Mouse (Mus musculus) naive thymus-derived CD4-positive, alpha-beta T cell, adult 2 months (primary cell): ENCODE measurements around the gene Ube2h.

Experiments used
- DNase-seq: peaks from one replicate; pipeline ENCODE4 v3.0.0-alpha.2; 2011; ENCODE audit warnings: low read depth

Ube2h gene

DNA sequence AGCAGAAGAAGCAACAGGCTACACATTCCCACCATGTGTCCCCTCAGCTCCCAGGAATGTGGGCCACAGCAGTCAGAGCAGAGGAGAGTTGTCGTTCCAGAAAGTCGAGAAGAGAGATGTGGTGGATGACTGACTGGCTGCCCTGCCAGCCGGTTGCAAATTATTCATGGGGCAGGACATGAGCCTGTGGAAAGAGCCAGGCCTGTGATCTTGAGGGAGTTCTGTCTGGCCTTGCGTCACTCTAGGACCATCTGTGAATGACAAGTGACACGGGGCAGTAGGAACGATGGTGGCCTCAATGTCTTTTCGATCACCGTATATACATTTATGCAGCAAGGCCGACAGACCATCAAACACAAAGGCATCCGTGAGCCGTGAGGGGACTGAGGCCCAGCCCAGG is 108.7 kb downstream of the Ube2h start:
- no peak for DNase-seq

DNA sequence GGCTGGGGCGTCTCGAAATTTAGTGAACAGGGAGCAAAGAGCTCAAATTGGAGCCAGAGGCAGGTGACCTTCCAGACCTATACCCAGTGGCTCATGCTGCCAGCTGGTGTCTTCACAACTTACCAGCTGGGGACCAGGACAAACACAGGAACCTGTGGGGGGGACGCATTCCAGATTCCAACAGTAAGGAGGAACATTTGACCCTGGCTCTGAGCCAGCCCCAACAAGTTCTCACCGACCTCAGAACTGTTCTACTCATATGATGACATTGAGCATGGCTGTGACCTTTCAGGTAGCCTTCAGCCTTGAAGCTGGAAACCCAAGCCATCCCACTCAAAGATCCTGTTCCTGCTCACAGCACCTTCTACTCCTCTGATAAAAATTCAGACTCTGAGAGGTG is 120.7 kb downstream of the Ube2h start:
- no peak for DNase-seq

DNA sequence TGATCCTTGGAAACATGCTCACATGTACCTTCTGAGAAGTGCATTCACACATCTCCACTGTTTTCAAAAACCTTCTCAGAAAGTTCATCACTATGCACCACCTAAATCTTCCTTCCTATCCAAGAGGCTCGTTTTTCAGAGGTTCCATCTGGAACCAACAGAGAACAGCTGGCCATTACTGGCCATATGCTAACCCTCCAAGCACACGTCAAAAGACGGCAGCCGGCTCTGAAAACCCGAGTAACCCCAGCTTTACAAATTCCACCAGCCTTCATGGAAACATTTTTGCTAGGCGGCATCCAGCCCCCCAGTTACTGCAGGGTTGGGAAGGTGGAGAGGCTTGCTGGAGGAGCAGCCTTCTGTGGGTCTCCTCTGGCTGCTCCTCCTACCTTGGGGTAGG is 122.3 kb downstream of the Ube2h start:
- DNase-seq, result no peak

DNA sequence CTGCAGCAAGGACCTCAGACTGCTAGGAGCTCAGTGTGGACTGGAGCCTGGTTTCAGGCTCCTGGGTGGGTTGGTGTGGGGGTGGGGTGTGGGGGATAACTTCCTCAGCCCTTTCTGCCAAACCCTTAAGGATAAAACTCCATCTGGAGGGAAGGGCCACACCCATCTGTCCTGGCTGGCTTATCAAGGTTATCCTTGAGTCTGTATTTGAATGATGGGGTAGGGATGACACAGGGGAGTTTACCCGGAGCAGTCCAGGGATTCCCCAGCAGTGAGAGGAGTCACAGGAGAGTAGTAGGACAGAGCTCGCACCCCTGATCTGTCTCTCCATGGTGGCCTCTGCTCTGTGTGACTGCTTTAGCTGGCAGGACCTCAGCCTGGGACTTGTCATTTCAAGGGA is 124.0 kb downstream of the Ube2h start:
- no peak for DNase-seq

DNA sequence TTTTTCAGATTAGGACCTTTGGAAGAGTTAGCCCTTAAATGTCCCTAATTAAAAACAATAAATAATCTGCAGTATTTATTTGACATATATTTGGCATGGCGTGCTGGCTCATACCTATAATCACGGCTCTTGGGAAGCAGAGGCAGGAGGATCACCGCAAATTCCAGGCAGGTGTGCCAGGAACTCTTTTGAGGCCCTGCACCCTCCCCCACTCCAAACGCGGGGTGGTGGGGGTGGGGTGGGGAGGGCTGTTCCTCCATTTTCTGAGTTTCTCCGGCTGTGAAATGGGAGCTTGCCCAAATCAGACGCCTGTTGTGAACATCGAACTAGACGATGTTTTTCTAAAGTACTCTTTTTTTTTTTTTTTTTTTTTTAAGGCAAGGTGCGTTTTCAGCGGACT is 125.3 kb downstream of the Ube2h start:
- DNase-seq, result no peak

DNA sequence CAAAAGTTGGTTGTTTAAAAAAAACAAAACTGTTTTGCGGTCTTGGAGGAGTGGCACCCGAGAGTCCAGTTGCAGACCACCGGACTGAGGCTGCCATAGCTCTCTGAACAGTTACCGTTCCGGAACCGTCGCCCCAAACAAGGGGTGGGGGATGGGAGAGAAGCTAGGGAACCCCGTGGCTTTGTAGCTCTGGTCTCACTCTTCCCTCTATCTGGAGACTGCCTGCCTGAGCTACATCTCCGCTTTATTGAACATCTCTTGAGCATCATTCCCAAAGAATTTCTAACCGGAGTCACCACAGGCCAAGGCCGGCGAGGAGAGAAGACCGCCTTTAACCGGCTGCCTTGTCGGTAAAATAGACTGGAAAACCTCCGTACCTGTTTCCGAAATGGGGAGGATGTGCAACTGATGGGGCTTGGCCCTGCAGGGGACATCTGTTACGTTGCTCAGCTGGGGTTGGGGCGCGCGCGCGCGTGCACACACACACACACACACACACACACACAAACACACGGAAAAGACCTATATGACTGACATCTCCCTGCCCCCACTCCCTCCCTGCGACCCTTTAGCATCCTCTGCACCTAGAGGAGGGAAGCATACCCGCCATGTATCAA is 126.2 kb downstream of the Ube2h start:
- DNase-seq, result peak; percentile 35

DNA sequence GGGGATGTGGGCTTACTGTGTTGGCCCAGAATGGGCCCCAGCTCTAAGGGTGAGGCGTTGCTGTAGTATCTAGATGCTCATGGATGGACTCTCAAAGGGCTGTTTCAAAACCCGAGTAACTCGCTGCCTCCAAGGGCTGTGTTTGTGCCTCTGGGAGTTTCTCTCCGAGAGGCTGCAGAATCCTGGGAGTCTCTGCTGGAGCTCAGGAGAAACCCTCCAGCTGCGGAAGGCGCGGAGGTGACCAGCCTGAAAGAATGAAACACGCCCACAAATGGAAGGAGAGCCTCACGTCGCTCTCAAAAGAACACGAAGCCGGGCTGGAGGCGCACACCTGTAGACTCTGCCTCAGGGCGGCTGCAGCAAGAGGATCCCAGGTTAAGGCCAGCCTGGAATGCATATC is 127.0 kb downstream of the Ube2h start:
- DNase-seq, result peak; percentile 42

DNA sequence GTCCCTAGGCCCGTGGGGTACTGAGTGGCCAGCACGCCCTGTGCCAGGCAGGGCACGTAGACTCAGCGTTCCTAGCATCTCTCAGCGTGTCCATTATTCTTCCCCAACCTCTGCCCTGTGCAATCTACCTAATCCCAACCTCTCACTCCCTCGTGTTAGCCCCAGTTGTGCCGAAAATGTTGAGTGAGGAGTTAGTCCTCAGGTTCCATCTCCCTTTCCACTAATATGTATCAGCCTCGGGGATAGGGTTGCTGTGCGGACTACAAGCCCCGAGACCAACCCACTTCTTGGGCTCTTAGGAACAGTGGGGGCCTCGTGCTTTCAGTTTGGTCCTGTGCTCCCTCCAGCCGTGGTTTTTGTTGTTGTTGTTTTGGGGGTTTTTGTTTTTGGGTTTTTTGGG is 127.8 kb downstream of the Ube2h start:
- peak; percentile 37 for DNase-seq

DNA sequence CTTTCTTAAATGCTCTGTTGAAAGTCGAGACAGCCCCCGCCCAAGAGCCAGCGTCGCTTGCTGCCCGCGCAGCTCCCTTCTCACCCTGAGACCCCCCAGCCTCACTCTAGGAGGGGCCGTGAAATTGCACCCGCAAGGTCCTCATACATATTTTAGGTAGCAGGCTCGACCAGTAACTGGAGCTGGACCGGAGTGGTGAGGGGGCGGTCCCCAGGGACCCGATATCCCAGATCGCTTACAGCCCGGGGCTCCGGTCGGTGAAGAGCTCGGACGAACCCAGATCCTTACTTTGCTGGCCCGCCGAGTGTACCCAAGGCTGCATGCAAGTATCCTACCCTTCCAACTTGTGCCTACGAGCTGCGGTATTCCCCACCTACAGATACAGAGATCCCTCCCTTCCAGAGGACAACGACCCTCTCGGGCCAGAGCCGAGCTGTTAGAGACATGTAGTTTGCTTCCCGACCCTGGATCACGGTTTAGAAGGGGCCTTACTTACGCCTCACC is 128.4 kb downstream of the Ube2h start:
- DNase-seq, result peak; percentile 43

DNA sequence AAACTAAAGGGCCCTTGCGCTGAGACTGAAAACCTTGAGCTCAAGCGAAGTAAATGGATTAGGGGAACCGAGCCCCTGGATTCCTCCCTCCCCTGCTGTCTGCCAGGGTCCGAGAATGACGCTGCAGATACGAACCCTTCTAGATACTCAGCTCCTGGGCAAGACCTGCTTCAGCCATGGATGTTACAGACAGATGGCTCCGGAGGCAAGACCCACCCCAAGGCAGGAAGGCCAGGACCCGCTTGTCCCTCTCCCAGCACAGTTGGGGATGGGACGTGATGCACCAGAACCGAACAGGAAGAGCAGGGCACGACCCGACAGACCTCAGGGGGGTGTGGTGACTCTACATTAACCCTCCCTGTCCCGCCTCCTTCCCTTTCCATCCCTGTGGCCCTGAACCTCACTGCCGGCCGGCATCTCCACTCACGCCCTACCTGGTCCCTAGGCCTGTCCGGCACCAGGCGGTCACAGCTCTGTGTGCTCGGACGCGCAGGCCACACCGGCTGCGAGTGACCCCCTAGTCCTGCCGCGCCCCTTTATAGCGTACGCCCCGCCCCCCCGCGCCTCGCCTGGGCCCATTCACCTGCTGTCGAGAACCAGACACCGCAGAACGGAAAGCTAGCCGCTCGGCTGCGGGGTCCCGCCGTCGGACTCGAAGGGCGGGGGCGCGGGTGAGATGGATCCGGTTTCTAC is 129.0 kb downstream of the Ube2h start:
- DNase-seq, result no peak

DNA sequence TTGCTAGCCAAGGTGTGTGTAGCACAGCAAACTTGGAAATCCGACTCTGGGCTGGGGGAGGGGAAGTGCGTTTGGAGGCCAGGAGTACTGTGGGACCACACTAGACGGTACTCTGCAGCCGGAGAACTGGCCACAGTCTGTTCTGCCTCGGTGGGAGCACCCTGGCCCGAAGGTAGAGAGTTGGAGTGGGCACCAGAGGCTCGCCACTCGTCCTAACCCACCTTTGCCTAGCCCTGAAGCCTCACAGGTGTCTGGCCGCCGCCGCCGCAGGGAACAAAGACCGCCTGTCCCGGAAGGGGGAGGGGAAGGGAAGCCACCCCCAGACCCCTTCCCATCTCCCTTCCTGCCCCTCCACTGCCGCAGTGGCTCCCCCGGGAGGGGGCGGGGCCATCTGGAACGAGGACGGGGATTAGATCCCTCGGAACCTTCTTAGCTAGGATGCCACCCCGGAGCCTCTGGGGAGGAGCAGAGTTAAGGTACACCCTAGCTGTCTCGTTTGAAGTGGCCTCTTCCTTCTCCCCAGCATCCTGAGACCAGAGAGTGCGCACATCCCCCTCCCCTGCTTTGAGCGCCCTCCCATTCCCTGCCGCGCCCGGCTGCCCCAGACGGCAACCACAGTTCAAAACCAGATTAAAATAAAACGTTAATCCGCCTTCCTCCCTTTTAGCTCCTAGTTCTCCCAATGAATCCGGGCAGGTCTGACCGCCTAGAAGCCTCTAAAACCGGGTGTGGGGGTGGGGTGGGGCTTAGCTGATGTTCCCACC is 129.7 kb downstream of the Ube2h start:
- DNase-seq, result peak; percentile 40

DNA sequence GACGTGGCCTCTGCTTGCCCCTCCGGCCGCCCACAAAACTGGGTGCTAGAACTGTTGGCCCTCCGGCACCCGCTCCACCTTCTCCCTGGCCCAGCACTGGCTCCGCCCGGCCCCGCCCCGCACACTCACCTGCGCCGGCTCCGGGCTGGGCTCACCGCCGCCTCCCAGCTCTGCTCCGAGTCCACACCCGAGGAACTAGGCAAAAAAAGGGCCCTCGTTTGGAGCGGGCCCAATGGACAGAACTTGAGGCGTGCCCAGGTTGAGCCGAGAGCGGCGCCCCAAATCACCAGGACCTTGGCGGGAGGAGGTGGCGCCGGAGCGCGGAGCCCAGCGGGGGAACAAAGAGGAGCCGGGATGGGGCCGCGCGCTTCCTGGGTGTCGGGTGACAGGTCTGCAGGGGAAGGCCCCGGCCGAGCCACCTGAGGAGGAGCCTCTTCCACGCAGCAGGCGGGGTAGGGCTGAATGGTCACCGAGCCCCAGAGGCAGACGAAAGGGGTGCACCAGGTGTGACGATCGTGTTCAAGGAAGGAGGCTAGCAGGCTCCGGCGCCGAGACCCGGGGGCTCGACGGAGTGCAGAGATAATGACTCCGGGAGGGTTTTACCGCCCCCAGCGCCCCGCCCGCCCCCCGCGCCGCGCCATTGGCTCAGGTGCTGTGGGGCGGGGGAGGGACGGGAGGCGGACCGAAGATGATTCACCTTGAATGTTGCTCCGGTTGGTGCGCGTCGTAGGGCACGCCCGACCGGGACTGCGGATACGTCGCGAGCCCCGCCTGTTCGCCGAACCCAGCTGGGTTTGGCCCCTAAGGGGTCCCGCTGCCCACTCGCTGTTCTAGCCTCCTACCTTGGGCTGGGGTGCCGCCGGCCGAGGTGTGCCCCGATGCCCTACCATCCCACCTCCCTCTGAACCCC is 130.5 kb downstream of the Ube2h start:
- peak; percentile 72 for DNase-seq

DNA sequence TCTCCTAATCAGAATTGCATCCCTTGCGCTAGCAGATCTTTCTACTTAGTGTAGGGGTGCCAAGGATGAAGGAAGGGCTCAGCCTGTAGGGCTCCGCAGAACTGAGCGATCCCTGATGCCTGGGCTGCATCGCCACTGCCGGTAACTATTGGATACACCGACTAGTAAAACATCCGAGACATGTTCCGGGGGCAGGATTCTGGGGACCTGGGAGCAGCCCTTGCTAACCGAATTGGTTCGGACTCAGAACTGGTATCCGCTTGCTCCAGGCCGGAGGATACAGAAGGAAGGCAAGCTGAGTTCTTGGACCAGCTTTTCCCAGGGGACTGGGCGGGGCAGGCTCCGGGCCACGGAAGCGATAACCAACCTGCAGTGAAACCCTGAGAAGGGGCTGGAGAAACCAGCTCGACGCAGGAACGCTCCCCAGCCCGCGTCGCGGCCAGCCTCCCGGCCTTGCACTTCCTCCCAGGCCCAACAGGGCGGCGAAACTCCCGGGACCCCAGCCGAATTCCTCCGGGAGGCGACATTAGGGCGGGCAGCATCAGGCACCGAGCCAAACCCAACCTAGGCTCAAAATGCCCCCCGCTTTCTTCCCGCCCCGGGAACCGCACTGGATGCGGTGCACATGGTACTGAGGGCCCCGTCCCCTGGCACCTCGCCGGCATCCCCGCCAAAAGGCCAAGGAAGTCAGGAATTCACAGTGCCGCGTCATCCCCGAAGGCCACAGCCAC is 131.4 kb downstream of the Ube2h start:
- peak; percentile 34 for DNase-seq

DNA sequence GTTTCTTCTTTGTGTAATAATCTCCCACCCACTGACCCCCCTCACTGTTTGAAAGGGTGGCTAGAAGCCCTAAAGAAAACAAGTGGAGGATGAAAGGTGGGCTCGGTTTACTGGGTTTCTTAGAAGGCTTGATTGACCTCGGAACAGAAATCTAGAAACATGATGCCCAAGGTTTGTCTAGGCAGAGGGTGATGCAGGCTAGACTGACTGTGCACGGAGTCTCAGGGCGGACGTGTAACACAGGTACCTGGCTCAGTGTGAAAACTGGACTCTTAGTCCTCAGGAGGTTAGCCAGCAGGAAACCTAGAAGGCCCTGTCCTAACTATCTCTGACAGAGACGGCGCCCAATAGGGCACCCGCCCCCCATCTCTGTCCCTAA is 131.9 kb downstream of the Ube2h start:
- DNase-seq, result peak; percentile 32

DNA sequence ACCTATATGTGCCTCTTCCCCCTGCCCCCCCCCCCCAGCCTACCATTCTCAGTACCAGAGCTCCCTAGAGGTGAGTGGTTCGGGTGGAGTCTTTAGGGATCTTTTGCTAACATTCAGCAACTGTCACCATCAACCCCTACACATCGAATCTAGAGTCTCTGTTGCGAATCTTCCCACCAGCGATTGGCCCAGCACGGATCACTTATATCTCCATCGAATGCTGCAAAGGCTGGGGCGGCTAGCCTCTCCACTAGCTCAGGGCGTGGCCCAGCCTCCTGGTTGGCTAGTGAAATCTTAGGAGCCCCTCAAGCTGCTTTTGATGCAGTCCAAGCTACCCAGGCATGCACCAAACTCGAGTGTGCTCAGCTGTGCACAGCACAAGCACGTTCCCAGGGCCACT is 132.4 kb downstream of the Ube2h start:
- DNase-seq, result peak; percentile 10

DNA sequence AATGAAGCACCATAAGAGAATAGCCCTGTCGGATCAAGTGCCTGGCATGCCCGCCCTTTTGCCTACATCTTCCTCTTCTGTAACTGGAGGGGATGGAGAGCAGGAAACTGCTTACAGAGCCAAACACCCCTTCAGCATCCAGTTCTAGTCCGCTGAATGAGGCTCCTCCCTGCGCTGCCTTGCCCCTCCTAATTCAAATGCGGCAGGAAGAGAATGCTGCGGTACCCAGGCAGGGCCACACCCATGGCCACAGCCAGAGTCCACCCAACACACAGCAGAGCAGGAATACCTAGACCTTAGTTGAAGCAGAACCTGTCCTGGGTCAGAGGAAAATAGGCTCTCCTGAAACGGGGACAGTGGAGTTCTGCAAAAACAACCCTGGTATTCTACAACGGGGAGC is 133.1 kb downstream of the Ube2h start:
- peak; percentile 13 for DNase-seq

DNA sequence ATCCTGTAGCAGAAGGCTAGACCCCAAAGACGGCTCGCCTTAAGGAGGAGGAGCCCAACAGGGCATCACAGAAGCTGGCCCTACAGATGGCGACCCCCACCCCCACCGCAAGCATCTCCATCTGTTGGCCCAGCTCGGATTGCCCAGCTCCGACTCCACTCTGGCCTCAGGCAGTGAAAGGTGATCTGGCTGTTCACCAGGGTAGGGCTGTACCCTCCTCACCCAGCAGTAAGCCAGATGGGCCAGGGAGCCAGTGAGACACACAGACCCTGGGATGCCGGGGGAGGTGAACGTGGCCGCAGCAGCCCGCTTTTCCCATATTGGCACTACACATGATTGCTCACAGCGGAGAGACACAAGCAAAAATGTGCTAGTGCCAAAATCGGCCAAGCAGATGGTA is 135.2 kb downstream of the Ube2h start:
- no peak for DNase-seq

DNA sequence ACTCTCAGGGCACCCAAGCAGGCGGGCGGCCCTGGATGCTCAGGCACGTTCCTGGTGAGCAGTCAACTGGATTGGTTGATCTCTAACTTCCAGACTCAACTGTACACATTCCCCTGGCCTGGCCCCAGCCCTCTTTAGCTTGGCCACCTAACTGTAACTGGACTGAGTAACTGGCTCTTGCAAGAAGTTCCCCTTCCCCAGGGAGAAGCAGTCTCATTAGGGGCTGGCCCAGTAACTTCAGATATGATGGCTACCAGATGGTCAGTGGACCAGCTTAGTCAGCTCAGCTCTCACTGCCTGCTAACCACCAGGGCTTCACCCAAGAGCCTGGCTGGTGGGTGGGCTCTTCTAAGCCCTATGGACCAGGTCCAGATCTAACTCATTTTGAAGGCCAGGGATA is 136.1 kb downstream of the Ube2h start:
- no peak for DNase-seq

DNA sequence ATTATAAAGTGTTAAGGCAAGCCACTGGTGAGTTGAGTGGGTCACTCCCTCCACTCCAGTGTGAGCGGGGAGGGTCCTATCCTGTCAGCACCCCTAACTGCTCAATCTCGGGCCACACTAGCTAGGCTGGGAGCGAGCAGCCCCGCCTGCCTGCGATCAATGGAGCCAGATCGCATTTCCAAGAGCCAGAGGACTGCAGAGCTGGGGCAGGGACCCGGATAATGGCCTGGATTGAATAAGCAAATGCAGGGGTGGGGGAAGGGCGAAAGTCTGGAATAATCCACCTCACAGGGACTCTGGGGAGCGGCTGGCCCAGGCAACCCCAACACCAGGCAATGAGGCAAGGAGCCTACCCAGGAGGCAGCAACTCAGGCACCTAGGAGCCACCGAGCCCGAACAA is 137.1 kb downstream of the Ube2h start:
- DNase-seq, result no peak

DNA sequence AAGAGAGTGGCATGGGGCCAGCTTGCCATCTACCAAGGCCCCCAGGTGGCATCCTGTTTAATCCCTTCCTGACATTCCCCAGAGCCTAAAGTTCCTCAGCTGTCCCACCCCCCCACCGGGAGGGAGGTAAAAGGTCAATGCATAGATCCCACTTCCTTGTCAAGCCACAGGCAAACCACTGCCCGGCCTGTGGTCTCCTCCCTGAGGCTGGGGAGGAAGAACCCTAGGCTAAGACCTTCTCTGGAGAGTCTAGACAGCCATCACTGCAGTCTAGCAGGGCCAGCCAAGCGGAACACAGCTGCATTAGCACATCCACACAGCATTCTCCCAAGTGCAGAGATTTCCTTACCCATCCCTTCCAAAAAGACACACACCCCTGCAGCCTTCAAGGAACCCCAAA is 138.0 kb downstream of the Ube2h start:
- no peak for DNase-seq

DNA sequence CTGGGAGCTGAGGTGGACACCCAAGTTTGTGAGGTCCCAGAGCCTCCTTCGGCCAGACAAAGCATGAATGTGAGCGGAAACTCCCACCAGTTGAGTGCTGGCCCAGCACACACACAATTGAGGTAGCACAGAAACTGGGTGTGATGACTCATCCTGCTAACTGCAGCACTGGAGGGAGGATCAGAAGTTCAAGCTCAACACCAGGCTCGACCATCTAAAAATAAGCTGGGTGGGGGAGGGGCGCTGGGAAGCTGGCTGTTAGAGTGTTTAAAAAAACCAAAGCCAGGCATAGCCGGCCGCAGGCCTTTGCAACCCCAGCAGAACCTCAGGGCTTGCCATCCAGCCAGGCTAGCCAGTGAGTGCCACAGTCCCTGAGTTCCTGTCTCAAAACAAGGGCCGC is 142.2 kb downstream of the Ube2h start:
- no peak for DNase-seq

DNA sequence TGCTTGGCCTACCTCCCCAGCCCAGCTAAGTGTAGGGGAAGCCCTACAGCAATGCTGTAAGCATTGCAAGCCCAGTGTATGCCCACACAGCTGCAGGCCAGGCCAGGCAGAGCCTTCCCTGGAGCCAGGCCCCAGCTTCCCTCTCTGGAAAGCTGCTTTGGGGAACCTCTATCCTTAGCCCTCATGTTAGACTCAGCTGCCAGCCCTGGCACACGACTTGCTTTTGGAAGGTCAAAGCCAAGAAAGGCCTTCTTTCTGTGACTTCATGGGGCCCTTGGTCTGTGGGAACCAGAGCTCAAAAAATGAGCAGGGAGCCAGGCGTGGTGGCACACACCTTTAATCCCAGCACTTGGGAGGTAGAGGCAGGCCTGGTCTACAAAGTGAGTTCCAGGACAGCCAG is 142.7 kb downstream of the Ube2h start:
- DNase-seq, result no peak
